Mouse (Mus musculus): ENCODE results near the gene Phlda3. TPM values are rescaled to one million over a fixed set of nuclear protein-coding genes. Genes with fewer than 3 reads are reported as not detected.

Gene Phlda3
- polyA plus RNA-seq, 1 experiment = 37.2 TPM

DNA sequence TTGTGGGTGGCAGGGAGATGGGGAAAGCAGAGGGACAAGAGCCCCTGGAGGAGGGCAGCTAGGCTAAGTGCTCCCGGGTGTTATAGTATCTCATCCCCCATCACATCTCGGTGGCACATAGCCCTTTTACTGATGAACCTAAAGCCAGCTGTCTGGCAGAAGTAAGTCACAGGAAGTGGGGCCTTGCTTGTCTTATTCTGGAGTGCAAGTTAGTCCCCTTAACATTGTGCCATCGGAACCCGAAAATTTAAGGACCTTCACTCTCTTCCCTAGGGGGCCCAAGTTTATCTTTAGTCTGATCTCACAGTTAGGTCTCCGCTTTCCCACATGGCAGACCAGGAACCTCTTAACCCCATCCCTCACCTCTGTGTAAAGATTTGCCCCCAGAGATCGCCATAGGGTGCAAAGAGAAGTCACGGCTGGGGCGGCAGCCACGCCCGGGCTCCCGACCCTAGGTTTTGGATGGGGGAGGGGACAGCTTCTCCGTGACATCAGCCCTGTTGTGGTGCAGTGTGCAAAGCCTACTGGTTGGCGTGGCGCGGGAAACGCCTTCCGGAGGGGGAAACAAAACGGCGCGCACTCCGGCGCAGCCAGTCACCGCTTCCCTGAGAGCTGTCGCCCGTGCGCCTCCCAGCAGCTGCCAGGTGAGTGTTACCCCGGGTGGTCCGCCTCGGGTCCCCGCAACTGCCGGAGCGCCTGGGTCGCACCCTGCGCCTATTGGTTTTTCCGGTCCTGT, 37.1 kb upstream of the Phlda3 start:
- Histone ChIP-seq H3K36me3 (ENCODE audit: control insufficient read depth, insufficient read depth, low read length) (no peaks in the 10 kb centered on the region), H3K4me3 (ENCODE audit: insufficient read depth, low read depth, low read length) (peak overlapping the region; percentile 62), H3K27me3 (replicated peaks; ENCODE audit: control insufficient read depth, insufficient read depth, low read length) (no peaks in the 10 kb centered on the region), H3K27ac (ENCODE audit: insufficient read depth, low read depth, low read length) (peak overlapping the region; percentile 83), H3K4me1 (ENCODE audit: control insufficient read depth, insufficient read depth, low read length) (peaks cover 2% of the 10 kb centered on the region)
- DNase-seq = peak; percentile 91
- WGBS = 2% methylated on average over 35 of the region's 35 CpGs
- TF ChIP-seq POLR2A (IDR thresholded peaks at IDR 0.05; ENCODE audit: low read depth, low read length) = peak; percentile 80
- TF ChIP-seq CTCF (conservative IDR thresholded peaks at IDR 0.05; ENCODE audit: insufficient read depth, insufficient read length, low read depth, low read length) = no peak

DNA sequence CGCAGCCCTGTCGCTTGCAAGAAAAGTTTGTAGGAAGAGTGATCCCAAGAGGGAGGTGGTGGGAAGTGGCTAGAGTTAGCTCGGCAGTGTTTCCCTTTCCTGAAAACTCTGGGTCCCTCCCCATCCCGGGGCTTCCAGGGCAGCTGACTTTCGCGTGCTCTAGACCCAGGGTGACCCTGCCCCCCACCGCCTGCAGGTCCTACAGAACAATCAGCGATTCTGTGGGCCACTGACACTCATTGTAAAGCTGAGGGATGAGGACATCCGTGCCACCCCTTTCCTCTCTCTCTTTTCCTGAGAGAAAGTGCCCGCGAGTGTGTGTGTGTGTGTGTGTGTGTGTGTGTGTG, 36.6 kb upstream of the Phlda3 start:
- no peak for DNase-seq
- H3K27ac ChIP-seq (ENCODE audit: insufficient read depth, low read depth, low read length) = peak overlapping the region; percentile 83
- no peak for TF ChIP-seq POLR2A (IDR thresholded peaks at IDR 0.05; ENCODE audit: low read depth, low read length)
- TF ChIP-seq CTCF (conservative IDR thresholded peaks at IDR 0.05; ENCODE audit: insufficient read depth, insufficient read length, low read depth, low read length) = no peak
- 1% methylated on average over 11 of the region's 11 CpGs for WGBS
- H3K4me1 ChIP-seq (ENCODE audit: control insufficient read depth, insufficient read depth, low read length) = peaks cover 3% of the 10 kb centered on the region
- no peaks in the 10 kb centered on the region for H3K27me3 ChIP-seq (replicated peaks; ENCODE audit: control insufficient read depth, insufficient read depth, low read length)
- no peaks in the 10 kb centered on the region for H3K36me3 ChIP-seq (ENCODE audit: control insufficient read depth, insufficient read depth, low read length)
- H3K4me3 ChIP-seq (ENCODE audit: insufficient read depth, low read depth, low read length) = peak overlapping the region; percentile 62

DNA sequence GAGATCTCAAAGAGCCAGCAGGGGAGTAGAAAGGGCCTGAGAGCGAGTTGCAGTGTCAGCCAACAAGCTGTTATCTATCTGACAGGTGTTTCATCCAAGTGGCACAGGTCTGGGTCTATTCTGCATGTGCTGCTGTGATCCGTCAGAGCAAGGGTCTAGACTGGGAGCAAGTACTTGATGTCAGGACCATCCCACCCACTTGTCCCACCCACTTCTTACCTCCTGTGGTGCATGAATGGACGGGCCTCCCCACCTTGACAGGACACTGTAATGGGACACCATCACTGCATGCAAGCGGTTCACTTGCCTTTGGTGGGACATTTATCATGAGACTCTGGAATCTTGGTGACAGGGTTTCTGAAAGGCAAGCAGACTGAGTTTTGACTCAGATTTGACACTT, 36.1 kb upstream of the Phlda3 start:
- H3K36me3 ChIP-seq (ENCODE audit: control insufficient read depth, insufficient read depth, low read length) = no peaks in the 10 kb centered on the region
- WGBS = 42% methylated on average over 4 of the region's 4 CpGs
- DNase-seq = no peak
- H3K4me1 ChIP-seq (ENCODE audit: control insufficient read depth, insufficient read depth, low read length) = peaks cover 6% of the 10 kb centered on the region
- H3K4me3 ChIP-seq (ENCODE audit: insufficient read depth, low read depth, low read length) = peak overlapping the region; percentile 62
- H3K27ac ChIP-seq (ENCODE audit: insufficient read depth, low read depth, low read length) = peak overlapping the region; percentile 83; the same call in 1 of the 2 replicates
- TF ChIP-seq CTCF (conservative IDR thresholded peaks at IDR 0.05; ENCODE audit: insufficient read depth, insufficient read length, low read depth, low read length) = no peak
- TF ChIP-seq POLR2A (IDR thresholded peaks at IDR 0.05; ENCODE audit: low read depth, low read length) = no peak
- H3K27me3 ChIP-seq (replicated peaks; ENCODE audit: control insufficient read depth, insufficient read depth, low read length) = no peaks in the 10 kb centered on the region

DNA sequence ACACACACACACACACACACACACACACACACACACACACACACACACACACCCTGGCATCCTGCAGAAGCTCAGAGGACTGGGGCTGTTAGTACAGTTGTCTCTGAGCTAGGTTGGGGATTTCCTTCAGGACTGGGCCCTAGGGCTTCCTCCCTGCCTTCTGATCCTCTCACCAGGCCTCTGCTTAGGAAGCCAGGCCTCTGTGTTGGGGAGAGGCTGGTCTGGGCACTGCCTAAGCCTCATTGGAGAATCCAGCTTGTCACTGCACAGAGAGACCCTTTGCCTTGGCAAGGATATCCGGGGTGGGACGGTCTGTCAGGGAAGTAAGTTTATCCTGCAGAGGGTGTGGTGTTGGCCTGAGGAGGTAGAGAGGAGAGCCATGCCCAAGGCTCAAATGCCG, 35.6 kb upstream of the Phlda3 start:
- DNase-seq = peak; percentile 43
- Histone ChIP-seq H3K36me3 (ENCODE audit: control insufficient read depth, insufficient read depth, low read length) (no peaks in the 10 kb centered on the region), H3K27me3 (replicated peaks; ENCODE audit: control insufficient read depth, insufficient read depth, low read length) (no peaks in the 10 kb centered on the region), H3K4me3 (ENCODE audit: insufficient read depth, low read depth, low read length) (peak overlapping the region; percentile 23), H3K27ac (ENCODE audit: insufficient read depth, low read depth, low read length) (peak overlapping the region; percentile 49), H3K4me1 (ENCODE audit: control insufficient read depth, insufficient read depth, low read length) (peaks cover 11% of the 10 kb centered on the region)
- TF ChIP-seq CTCF (conservative IDR thresholded peaks at IDR 0.05; ENCODE audit: insufficient read depth, insufficient read length, low read depth, low read length) (no peak), POLR2A (IDR thresholded peaks at IDR 0.05; ENCODE audit: low read depth, low read length) (no peak)
- 35% methylated on average over 3 of the region's 3 CpGs for WGBS

DNA sequence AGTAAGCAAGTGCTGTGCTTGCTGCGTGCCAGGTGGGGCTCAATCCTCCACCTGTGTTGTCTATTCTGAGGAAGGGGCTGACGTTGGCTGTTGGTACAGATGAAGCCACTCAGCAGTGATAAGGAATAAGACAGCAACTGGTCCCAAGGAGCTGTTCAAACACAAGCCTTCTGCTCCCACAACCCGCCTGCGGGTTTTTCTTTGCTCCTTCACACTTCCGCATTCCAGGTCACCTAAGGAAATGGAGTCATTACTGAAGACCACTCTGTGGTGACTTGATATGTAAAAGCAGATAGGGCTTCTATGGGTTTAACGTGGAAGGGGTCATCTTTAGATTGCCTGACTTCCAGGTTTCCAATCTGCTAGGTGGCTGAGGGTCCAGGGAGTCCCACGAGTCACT, 34.5 kb upstream of the Phlda3 start:
- Histone ChIP-seq H3K27me3 (replicated peaks; ENCODE audit: control insufficient read depth, insufficient read depth, low read length) (no peaks in the 10 kb centered on the region), H3K36me3 (ENCODE audit: control insufficient read depth, insufficient read depth, low read length) (no peaks in the 10 kb centered on the region), H3K4me3 (ENCODE audit: insufficient read depth, low read depth, low read length) (0 out of 2 replicates have a peak overlapping the region, but pooled peaks have one; percentile 5), H3K4me1 (ENCODE audit: control insufficient read depth, insufficient read depth, low read length) (peaks cover 14% of the 10 kb centered on the region), H3K27ac (ENCODE audit: insufficient read depth, low read depth, low read length) (peak overlapping the region; percentile 60)
- no peak for TF ChIP-seq CTCF (conservative IDR thresholded peaks at IDR 0.05; ENCODE audit: insufficient read depth, insufficient read length, low read depth, low read length)
- TF ChIP-seq POLR2A (IDR thresholded peaks at IDR 0.05; ENCODE audit: low read depth, low read length) = no peak
- DNase-seq = no peak
- 65% methylated on average over 7 of the region's 7 CpGs for WGBS

DNA sequence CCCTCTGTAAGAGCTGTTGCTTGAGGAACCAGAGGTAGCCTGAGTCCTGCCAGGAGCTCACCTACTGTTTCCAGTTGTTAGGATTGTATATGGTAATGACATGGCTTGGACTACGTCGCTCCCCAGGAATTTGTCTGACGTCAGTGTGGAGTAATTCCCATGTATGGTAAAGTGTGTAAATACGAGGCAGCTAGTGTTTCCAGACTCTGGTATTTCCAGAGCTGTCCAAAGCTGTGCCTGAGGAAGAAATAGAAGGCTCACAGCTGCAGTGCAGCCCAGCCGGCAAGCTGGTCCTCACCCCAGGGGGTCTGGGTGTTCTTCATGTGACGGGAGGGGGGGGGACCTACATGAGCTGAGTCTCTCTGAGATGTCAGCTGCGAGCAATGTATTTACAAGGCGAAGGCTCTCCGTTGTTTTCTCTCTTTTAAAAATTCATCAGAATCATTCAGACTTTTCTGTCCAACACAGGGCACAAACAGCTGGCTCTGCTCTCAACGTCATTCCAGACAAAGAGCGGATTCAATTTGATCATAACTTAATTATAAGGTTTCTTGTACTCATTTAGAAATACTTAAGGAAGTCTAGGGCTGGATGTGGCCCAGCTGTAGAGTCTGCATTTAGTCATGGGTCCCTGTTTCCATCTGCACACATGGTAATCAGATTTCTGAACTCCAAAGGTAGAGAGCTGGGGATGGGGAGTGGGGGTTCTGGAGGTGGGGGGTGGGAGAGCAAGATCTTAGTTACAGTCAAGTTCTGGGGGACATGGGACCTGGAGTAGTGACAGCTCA, 33.8 kb upstream of the Phlda3 start:
- Histone ChIP-seq H3K4me1 (ENCODE audit: control insufficient read depth, insufficient read depth, low read length) (peaks cover 14% of the 10 kb centered on the region), H3K4me3 (ENCODE audit: insufficient read depth, low read depth, low read length) (no peak overlapping the region)

More for the DNA sequence above, 33.8 kb upstream of the Phlda3 start:
- DNase-seq = peak; percentile 64
- Histone ChIP-seq H3K36me3 (ENCODE audit: control insufficient read depth, insufficient read depth, low read length) (no peaks in the 10 kb centered on the region), H3K27ac (ENCODE audit: insufficient read depth, low read depth, low read length) (peak overlapping the region; percentile 60), H3K27me3 (replicated peaks; ENCODE audit: control insufficient read depth, insufficient read depth, low read length) (no peaks in the 10 kb centered on the region)
- WGBS = 35% methylated on average over 11 of the region's 11 CpGs
- TF ChIP-seq POLR2A (IDR thresholded peaks at IDR 0.05; ENCODE audit: low read depth, low read length) (no peak), CTCF (conservative IDR thresholded peaks at IDR 0.05; ENCODE audit: insufficient read depth, insufficient read length, low read depth, low read length) (no peak)

Measured in kidney, adult 2 months (tissue).